Mouse (Mus musculus) left cerebral cortex, postnatal 10 days (tissue): ENCODE results near the gene Lmbr1. TPM values are rescaled to one million over a fixed set of nuclear protein-coding genes. Genes with fewer than 3 reads are reported as not detected.

ENCODE experiments used
- microRNA-seq: library from miRNA; unstranded; fragments of <30 nt; microRNA quantifications from one replicate; pipeline ENCODE4 v1.2.0, GENCODE M21; 2022
- total RNA-seq, 2 experiments: library from RNA; stranded (reverse); gene quantifications; 2 replicates each; pipeline ENCODE4 v1.2.3; 2021

Lmbr1 gene
- total RNA-seq, 2 experiments from 2014 or later, result 40.6 to 42.0 TPM

Small RNAs within 50 kb of the gene (microRNA-seq; reads per million reads assigned to microRNA genes)
- gene Gm23801, result not detected

Other genes starting within 250 kb of the Lmbr1 start
- gene Rnf32, start 182.4 kb downstream of the Lmbr1 start, total RNA-seq, result 10 to 100 TPM; 15.7 to 18.7 TPM
- 10 to 100 TPM; 19.8 to 22.8 TPM for gene Nom1, start 56.3 kb upstream of the Lmbr1 start, total RNA-seq
- not detected for gene Mnx1, start 100.1 kb upstream of the Lmbr1 start, total RNA-seq
- gene Ube3c, start 190.9 kb upstream of the Lmbr1 start, total RNA-seq, result 10 to 100 TPM; 87.2 to 91.0 TPM